Mouse (Mus musculus) erythroblast, embryonic 14.5 days (primary cell): ENCODE measurements around the gene Ilkap.

Experiments
- GATA1 ChIP-seq: IDR thresholded peaks from 2 replicates; pipeline ENCODE4 v1.6.1; 2012; ENCODE audit warnings: low read length, inconsistent platforms, mixed read lengths
- TAL1 ChIP-seq: IDR thresholded peaks from 3 replicates; pipeline ENCODE4 v1.6.1; 2012; ENCODE audit warnings: low read length, inconsistent platforms, mixed read lengths

GRCm38 (mm10) chr1:91325488-91326042 lies 73.0 kb downstream of the Ilkap start:
- TF ChIP-seq GATA1 (no peak), TAL1 (no peak)
